Mouse (Mus musculus) gastrocnemius, adult 18-20 months (tissue): Measurements from ENCODE around the gene Ipo8. TPM values are rescaled to one million over a fixed set of nuclear protein-coding genes. Genes with fewer than 3 reads are reported as not detected.

Experiments
- DNase-seq: peaks from one replicate; pipeline ENCODE4 v3.0.0; 2021; ENCODE audit warnings: low spot score
- long read RNA-seq, 2 experiments: library from polyadenylated mRNA; stranded (forward); transcript quantifications; one replicate each; pipeline ENCODE4 v2.0.0; 2021
- total RNA-seq, 2 experiments: library from RNA; stranded (reverse); gene quantifications; 2 replicates each; pipeline ENCODE4 v1.2.3; 2021

Gene Ipo8
- 10 to 100 TPM; 15.1 to 16.0 TPM for total RNA-seq
- long read RNA-seq, experiment 1, full-length matches to known transcripts, result 7 of 17 reads
- long read RNA-seq, experiment 1, partial matches to known transcripts, result 7 of 17 reads
- long read RNA-seq, experiment 1, other reads (novel, unspliced or antisense), result 3 of 17 reads
- long read RNA-seq, experiment 2, full-length matches to known transcripts, result 8 of 13 reads
- long read RNA-seq, experiment 2, partial matches to known transcripts, result 5 of 13 reads
- long read RNA-seq, experiment 2, other reads (novel, unspliced or antisense), result 0 of 13 reads

DNA sequence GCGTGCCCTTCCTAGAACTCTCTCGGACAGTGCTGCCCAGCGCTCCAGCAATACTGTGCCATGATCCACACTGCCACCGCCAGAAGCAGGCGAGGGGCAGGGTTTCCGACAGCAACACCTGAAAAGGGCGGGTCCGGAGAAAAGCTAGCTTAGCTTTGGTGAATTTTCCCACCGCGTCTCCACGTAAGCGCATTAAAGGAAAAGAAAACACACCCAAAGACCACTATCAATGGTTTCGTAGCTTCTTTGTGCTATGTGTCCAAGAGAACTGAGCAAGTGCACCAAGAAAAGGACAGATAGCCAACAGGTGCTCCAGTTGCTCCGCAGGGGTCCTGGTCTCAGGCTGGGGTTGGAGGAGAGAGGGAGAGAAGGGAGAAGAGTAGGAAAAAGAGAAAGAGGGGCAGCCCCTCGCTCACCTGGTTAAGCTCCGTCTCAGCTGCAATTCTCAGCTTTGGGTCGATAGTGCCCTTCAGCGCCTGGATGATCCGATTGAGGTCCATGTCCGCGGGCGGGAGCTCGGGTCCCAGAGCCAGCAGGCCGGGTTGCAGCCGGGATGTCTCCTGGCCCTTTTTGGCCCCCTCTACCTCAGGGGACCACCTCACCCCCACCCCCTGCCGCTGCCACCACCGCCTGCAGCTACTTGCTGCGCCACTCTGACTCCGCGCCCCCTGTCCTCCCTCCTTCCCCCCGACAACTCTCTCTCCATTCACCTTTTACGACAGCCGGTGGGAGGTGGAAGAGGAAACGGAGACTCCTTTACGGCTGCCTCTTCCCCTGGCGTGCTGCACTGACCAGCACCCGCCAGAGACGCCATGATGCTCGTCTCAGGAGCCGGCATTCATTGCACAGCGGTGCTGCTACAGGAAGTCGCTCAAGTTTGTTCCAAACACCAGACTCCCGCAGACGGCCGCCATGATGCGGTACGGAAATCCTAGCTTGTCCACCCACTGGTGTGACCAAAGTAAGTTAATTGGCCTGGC, at the start of gene Ipo8:
Gene Ipo8 (minus strand): TSS at position 720 of the 980 bp plus-strand sequence.
- peak; percentile 92 for DNase-seq

- no peak for DNase-seq
These were observed 42.6 kb upstream of the Ipo8 start for GRCm38 (mm10) chr6:148873911-148874310.

GRCm38 (mm10) chr6:148845629-148846028, 14.4 kb upstream of the Ipo8 start:
- DNase-seq, result no peak

- no peak for DNase-seq
These were observed 10.5 kb upstream of the Ipo8 start for GRCm38 (mm10) chr6:148841760-148842159.

DNA sequence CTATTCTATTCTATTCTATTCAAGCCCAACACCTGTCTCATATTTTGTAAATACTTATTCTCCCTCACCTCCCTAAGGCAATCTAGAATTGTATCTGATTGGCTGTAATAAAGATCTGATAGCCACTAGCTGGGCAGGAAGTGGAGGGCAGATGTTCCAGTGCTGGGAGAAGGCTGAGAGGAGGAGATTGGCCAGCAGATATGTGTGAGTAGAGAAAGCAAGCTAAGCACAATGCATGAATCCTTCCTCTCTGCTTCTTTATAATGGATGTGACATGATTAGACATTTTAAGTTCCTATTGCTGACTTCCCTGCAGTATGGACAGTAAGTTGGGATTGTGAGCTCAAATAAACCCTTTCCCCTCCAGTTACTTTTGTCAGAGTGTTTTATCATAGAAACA, 7.2 kb upstream of the Ipo8 start:
- no peak for DNase-seq

- no peak for DNase-seq
These were observed 458 bp upstream of the Ipo8 start for GRCm38 (mm10) chr6:148831728-148832121.

DNA sequence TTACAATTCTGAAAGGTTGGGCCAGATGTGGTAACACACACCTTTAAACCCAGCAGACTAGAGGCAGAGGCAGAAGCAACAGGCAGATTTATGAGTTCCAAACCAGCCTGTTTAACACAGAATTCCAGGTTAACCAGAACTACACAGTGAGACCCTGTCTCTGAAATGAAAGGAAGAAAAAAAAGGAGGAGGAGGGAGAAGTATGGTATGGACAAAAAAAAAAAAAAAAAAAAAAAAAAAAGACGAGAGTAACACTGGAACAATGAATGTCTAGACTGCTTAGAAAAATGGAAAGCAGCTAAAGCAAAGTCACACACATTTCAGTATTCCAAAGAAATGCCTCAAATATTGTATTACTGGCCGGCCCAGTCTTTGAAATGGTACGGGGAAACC, 916 bp downstream of the Ipo8 start:
- no peak for DNase-seq

GRCm38 (mm10) chr6:148826119-148826518, 5.1 kb downstream of the Ipo8 start:
- no peak for DNase-seq

GRCm38 (mm10) chr6:148818624-148819343, 12.5 kb downstream of the Ipo8 start:
- DNase-seq, result no peak

- no peak for DNase-seq
These were observed 14.5 kb downstream of the Ipo8 start for GRCm38 (mm10) chr6:148816751-148817150.

DNA sequence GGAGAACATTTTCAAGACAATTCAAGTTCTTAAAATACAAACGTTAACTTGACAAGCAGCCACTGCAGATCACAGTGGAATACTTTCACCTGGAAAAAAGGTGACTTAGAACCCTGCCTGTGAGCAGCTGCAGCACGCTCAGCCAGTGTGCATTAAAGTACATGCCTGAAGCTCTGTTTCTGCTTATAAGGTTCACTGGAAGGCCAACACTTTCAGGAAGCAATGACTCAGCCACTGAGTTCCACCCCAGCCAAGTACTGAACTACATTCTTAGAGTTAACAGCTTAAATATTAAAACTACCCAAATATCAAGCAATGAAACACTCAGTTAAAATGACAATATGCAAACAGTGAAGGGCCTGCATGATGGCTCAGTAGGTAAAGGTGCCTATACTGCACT, 20.1 kb downstream of the Ipo8 start:
- no peak for DNase-seq

- DNase-seq, result no peak
These were observed 31.5 kb downstream of the Ipo8 start for GRCm38 (mm10) chr6:148799773-148800172.

DNA sequence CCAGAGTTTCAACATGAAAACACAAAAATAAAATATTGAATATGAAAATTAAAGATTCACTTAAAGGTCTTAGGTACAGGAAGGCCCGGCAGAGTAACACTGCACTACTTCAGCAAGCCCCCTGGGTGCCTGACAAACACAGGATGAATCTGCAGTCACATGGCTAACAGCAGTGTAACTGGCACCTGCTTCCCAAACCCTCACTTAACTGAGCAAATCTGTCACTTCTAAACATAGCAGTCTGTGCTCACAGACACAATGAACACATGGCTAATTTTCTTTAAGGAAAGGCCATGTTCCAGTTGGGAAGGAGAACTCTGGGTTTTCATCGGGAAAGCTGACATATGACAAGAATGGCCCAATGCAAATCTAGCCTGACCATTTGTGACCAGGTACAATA, 36.1 kb downstream of the Ipo8 start:
- no peak for DNase-seq

DNA sequence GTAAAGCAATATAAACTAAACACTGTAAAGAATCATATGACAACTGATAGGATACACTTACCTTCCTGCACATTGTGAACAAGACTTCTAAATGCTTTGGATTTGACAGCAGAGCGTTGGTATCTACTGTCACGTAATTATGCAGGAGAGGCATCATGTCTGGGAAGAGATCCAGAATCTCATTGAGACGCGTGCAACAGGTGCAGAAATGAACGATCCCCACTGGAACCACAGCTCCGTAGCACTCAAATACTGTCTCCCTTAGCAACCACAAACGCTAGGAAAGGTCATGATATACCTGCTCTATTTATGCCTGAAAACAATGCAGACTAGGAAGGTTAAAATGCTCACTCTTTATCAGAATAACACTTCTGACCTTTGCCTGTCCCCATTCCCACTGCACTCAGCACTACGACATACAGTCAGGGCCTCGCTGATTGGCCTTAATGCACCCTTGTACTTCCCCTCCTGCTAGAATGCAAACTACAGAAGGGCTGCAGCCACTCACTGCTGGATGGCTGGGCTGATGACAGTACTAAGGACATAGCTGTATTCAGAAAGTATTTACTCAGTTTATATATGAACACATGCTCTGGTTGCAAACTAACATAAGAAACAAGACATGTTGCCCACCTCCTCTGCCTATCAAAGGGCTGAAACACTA, 42.1 kb downstream of the Ipo8 start:
- peak; percentile 18 for DNase-seq

DNA sequence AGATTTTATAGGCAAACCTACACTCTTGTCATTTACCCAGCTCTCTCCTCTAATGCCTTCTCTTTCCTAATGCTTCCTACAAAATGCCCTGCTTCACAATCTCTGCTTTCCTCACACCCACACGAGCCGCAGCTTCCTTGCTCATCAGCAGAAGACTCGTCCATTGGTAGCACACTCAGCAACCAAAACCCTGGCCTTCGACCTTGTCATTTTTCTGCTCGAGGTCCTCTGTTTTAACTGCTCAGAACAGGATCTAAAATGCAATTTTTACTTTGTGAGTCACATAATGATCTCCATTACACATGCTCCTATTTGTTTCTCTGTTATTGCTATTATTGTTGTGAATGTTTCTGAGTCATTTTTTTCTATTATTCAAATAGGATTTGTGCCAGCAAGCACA, 45.1 kb downstream of the Ipo8 start:
- DNase-seq, result no peak

DNA sequence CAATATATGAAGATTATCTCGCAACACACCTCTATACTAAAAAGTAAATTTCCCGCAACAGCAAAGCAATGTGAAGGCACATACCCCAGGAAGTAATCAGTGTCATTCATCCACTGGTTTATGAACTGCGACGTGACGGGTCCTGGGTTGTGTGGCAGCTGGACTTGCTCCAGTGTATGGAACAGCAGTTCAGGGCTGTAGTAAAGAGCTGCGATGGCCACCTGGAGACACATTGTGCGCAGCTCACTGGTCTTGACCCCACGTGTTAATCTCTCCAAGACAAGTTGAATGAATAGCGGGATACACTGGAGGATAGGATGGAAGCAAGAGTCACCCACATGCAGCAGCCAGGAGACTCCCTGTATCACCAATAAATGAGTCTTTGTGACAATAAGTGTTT, 46.8 kb downstream of the Ipo8 start:
- no peak for DNase-seq

- DNase-seq, result no peak
These were observed 55.0 kb downstream of the Ipo8 start for GRCm38 (mm10) chr6:148776236-148776635.

DNA sequence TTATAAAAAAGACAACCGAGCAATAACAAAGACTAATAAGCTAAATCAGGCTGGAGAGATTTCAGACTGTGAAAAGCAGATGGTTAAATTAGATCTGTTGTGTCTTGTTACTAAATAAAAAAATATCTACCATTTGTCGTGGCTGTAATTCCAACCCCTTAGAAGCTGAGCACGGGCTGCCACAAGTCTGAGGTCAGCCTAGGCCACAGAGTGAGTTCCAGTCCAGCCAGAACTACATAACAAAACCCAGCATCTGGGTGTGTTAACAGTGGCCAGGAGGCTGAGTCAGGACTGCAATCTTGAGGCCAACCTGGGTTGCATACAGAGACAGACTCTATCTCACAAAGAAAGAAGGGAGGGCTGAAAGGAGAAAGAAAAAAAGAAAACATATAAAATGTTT, 59.8 kb downstream of the Ipo8 start:
- no peak for DNase-seq

DNA sequence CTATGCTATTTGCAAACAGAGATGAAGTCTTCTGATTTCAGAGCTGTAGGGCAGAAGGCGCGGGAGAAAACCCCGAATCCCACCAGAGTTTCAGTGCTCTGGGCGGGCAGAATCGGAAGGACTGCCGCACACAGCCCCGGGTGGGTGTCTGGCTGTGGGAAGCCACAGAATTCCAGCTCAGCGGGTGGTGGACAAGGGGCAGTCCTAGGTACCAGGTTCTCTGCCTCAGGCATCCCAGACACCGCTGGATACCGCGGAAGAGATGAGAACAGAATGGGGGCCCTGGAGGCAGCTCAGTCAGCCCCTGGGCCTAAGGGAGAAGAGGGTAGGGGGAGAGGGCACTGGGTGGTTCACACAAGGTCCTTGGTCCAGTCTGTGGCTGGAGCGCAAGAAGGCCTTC, 62.8 kb downstream of the Ipo8 start:
- no peak for DNase-seq

DNA sequence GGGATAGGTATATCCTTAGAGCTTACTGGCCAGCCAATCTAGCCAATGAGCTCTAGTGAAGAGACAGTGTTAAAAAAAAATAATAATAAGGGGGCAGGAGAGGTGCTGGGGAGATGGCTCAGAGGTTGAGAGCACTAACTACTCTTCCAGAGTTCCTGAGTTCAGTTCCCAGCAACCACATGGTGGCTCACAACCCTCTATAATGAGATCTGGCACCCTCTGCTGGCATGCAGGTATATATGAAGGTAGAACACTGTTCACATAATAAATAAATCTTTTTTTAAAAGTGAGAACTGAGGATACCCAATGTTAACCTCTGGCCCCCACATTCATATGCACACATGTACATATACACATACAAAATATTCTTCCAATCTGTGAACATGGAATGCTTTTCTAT, 64.0 kb downstream of the Ipo8 start:
- no peak for DNase-seq

DNA sequence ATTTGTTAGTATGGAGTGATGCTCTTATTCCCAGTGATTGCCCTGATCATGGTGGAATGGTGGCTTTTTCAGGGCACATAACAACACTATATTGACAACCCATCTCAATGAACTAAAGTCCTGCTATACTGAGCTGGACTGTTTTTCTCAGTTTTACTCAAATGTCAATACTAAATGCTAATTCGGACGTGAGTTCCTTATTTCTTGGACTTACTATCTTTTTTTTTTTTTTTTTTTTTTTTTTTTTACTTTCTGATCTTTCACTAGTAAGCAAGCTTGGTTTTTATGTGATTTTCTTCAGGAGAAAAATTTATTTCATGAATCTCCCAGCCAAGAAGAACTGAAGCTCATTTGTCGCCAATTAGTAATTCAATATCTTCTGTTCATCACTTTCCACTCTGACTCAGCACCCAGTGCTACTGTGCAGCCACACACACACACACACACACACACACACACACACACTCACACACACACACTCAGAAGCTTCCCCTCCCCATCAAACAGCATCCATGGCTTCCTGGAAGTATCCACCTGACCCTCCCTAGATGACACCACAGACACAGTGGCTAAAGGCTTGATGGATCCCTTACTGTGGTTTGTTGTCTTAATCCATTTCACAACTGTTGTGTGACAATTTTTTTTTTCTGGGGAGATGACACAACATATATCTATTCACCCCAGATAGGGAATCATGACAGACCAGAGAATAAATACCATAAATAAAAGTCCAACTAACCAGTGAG, 69.1 kb downstream of the Ipo8 start:
- DNase-seq, result no peak
